Mouse (Mus musculus): ENCODE data around the gene Klf14. TPM values are rescaled to one million over a fixed set of nuclear protein-coding genes. Genes with fewer than 3 reads are reported as not detected.

Klf14 gene
- 0.17 and 0.28 TPM in 2 replicates for polyA plus RNA-seq (2015; fragmentation: Nextera tagmentation; extraction: Ambion mirVana)

GRCm38 (mm10) chr6:30958736-30959540, at the start of gene Klf14:
Gene Klf14, minus strand, starts transcription at chr6:30959078.
- H3K4me1 ChIP-seq (ENCODE audit: control insufficient read depth, insufficient read depth, low read length): no peaks in the 10 kb centered on the region
- peaks cover 7% of the 10 kb centered on the region for H3K36me3 ChIP-seq (ENCODE audit: control insufficient read depth, insufficient read depth, low read length)
- ATAC-seq: no peak
- no peak within 1 kb of the TSS for H3K9ac ChIP-seq (ENCODE audit: low read depth, low read length)
- H3K27ac ChIP-seq (ENCODE audit: low read length): no peak within 1 kb of the TSS
- H3K4me2 ChIP-seq (ENCODE audit: low read length): peak within 1 kb of the TSS; percentile 63
- WGBS: under 1% methylated on average over 50 of the region's 75 CpGs
- peaks cover 45% of the 10 kb centered on the region for H3K9me3 ChIP-seq (replicated peaks; ENCODE audit: control insufficient read depth, low read length, poor library complexity, severe bottlenecking)
- H3K4me3 ChIP-seq (ENCODE audit: low read depth, low read length): peak within 1 kb of the TSS; percentile 43
- peaks cover 56% of the 10 kb centered on the region for H3K27me3 ChIP-seq (ENCODE audit: control insufficient read depth, insufficient read depth, low read depth, low read length)

GRCm38 (mm10) chr6:31006111-31006600, 47.3 kb upstream of the Klf14 start:
- Histone ChIP-seq H3K27me3 (ENCODE audit: control insufficient read depth, insufficient read depth, low read depth, low read length) (no peaks in the 10 kb centered on the region), H3K27ac (ENCODE audit: low read length) (no peak overlapping the region), H3K9me3 (replicated peaks; ENCODE audit: control insufficient read depth, low read length, poor library complexity, severe bottlenecking) (no peaks in the 10 kb centered on the region), H3K4me3 (ENCODE audit: low read depth, low read length) (no peak overlapping the region), H3K4me1 (ENCODE audit: control insufficient read depth, insufficient read depth, low read length) (peaks cover under 1% of the 10 kb centered on the region), H3K4me2 (ENCODE audit: low read length) (no peak overlapping the region), H3K9ac (ENCODE audit: low read depth, low read length) (no peak overlapping the region), H3K36me3 (ENCODE audit: control insufficient read depth, insufficient read depth, low read length) (no peaks in the 10 kb centered on the region)
- ATAC-seq: no peak
- 68% methylated on average over 6 of the region's 6 CpGs for WGBS

- Histone ChIP-seq H3K4me1 (ENCODE audit: control insufficient read depth, insufficient read depth, low read length) (no peaks in the 10 kb centered on the region), H3K4me3 (ENCODE audit: low read depth, low read length) (no peak overlapping the region), H3K4me2 (ENCODE audit: low read length) (no peak overlapping the region), H3K9me3 (replicated peaks; ENCODE audit: control insufficient read depth, low read length, poor library complexity, severe bottlenecking) (no peaks in the 10 kb centered on the region), H3K27me3 (ENCODE audit: control insufficient read depth, insufficient read depth, low read depth, low read length) (no peaks in the 10 kb centered on the region), H3K9ac (ENCODE audit: low read depth, low read length) (no peak overlapping the region), H3K27ac (ENCODE audit: low read length) (no peak overlapping the region), H3K36me3 (ENCODE audit: control insufficient read depth, insufficient read depth, low read length) (no peaks in the 10 kb centered on the region)
- 84% methylated on average over 5 of the region's 5 CpGs for WGBS
- no peak for ATAC-seq
Observed at GRCm38 (mm10) chr6:30986393-30986792, 27.5 kb upstream of the Klf14 start.

- Histone ChIP-seq H3K27ac (ENCODE audit: low read length) (no peak overlapping the region), H3K4me3 (ENCODE audit: low read depth, low read length) (no peak overlapping the region), H3K27me3 (ENCODE audit: control insufficient read depth, insufficient read depth, low read depth, low read length) (no peaks in the 10 kb centered on the region), H3K36me3 (ENCODE audit: control insufficient read depth, insufficient read depth, low read length) (no peaks in the 10 kb centered on the region), H3K9ac (ENCODE audit: low read depth, low read length) (no peak overlapping the region), H3K4me2 (ENCODE audit: low read length) (no peak overlapping the region), H3K9me3 (replicated peaks; ENCODE audit: control insufficient read depth, low read length, poor library complexity, severe bottlenecking) (no peaks in the 10 kb centered on the region), H3K4me1 (ENCODE audit: control insufficient read depth, insufficient read depth, low read length) (no peaks in the 10 kb centered on the region)
- WGBS: 74% methylated on average over 4 of the region's 4 CpGs
- no peak for ATAC-seq
Observed at GRCm38 (mm10) chr6:30983021-30983420, 24.1 kb upstream of the Klf14 start.

- peak overlapping the region; percentile 56 for H3K4me2 ChIP-seq (ENCODE audit: low read length)
- no peak for ATAC-seq
- no peak overlapping the region for H3K27ac ChIP-seq (ENCODE audit: low read length)
- H3K4me3 ChIP-seq (ENCODE audit: low read depth, low read length): peak overlapping the region; percentile 25
- H3K4me1 ChIP-seq (ENCODE audit: control insufficient read depth, insufficient read depth, low read length): no peaks in the 10 kb centered on the region
- peak overlapping the region; percentile 43; the same call in 1 of the 2 replicates for H3K9ac ChIP-seq (ENCODE audit: low read depth, low read length)
- no peaks in the 10 kb centered on the region for H3K36me3 ChIP-seq (ENCODE audit: control insufficient read depth, insufficient read depth, low read length)
- H3K27me3 ChIP-seq (ENCODE audit: control insufficient read depth, insufficient read depth, low read depth, low read length): no peaks in the 10 kb centered on the region
- WGBS: 16% methylated on average over 13 of the region's 13 CpGs
- H3K9me3 ChIP-seq (replicated peaks; ENCODE audit: control insufficient read depth, low read length, poor library complexity, severe bottlenecking): no peaks in the 10 kb centered on the region
Observed at GRCm38 (mm10) chr6:30982372-30982980, 23.6 kb upstream of the Klf14 start.

GRCm38 (mm10) chr6:30981351-30981750, 22.5 kb upstream of the Klf14 start:
- Histone ChIP-seq H3K4me1 (ENCODE audit: control insufficient read depth, insufficient read depth, low read length) (no peaks in the 10 kb centered on the region), H3K4me3 (ENCODE audit: low read depth, low read length) (no peak overlapping the region), H3K9ac (ENCODE audit: low read depth, low read length) (no peak overlapping the region), H3K27me3 (ENCODE audit: control insufficient read depth, insufficient read depth, low read depth, low read length) (no peaks in the 10 kb centered on the region), H3K9me3 (replicated peaks; ENCODE audit: control insufficient read depth, low read length, poor library complexity, severe bottlenecking) (no peaks in the 10 kb centered on the region), H3K27ac (ENCODE audit: low read length) (no peak overlapping the region), H3K36me3 (ENCODE audit: control insufficient read depth, insufficient read depth, low read length) (no peaks in the 10 kb centered on the region), H3K4me2 (ENCODE audit: low read length) (no peak overlapping the region)
- 68% methylated on average over 5 of the region's 5 CpGs for WGBS
- no peak for ATAC-seq

- H3K36me3 ChIP-seq (ENCODE audit: control insufficient read depth, insufficient read depth, low read length): no peaks in the 10 kb centered on the region
- 77% methylated on average over 1 of the region's 1 CpGs for WGBS
Observed at GRCm38 (mm10) chr6:30978615-30979014, 19.7 kb upstream of the Klf14 start.

GRCm38 (mm10) chr6:30972121-30972520, 13.2 kb upstream of the Klf14 start:
- Histone ChIP-seq H3K4me1 (ENCODE audit: control insufficient read depth, insufficient read depth, low read length) (no peaks in the 10 kb centered on the region), H3K4me3 (ENCODE audit: low read depth, low read length) (no peak overlapping the region), H3K9me3 (replicated peaks; ENCODE audit: control insufficient read depth, low read length, poor library complexity, severe bottlenecking) (no peaks in the 10 kb centered on the region), H3K27ac (ENCODE audit: low read length) (no peak overlapping the region), H3K36me3 (ENCODE audit: control insufficient read depth, insufficient read depth, low read length) (no peaks in the 10 kb centered on the region), H3K9ac (ENCODE audit: low read depth, low read length) (no peak overlapping the region), H3K4me2 (ENCODE audit: low read length) (no peak overlapping the region), H3K27me3 (ENCODE audit: control insufficient read depth, insufficient read depth, low read depth, low read length) (peaks cover 3% of the 10 kb centered on the region; the same call in 1 of the 2 replicates)
- WGBS: 71% methylated on average over 1 of the region's 1 CpGs
- no peak for ATAC-seq

More at GRCm38 (mm10) chr6:30978615-30979014, 19.7 kb upstream of the Klf14 start:
- Histone ChIP-seq H3K4me3 (ENCODE audit: low read depth, low read length) (no peak overlapping the region), H3K27ac (ENCODE audit: low read length) (no peak overlapping the region), H3K4me2 (ENCODE audit: low read length) (no peak overlapping the region), H3K27me3 (ENCODE audit: control insufficient read depth, insufficient read depth, low read depth, low read length) (no peaks in the 10 kb centered on the region), H3K4me1 (ENCODE audit: control insufficient read depth, insufficient read depth, low read length) (no peaks in the 10 kb centered on the region), H3K9me3 (replicated peaks; ENCODE audit: control insufficient read depth, low read length, poor library complexity, severe bottlenecking) (no peaks in the 10 kb centered on the region), H3K9ac (ENCODE audit: low read depth, low read length) (no peak overlapping the region)
- no peak for ATAC-seq

All from midbrain, embryonic 16.5 days (tissue).